Mouse (Mus musculus) CH12.LX (cell line): Measurements from ENCODE around the gene Dapk1. TPM values are rescaled to one million over a fixed set of nuclear protein-coding genes. Genes with fewer than 3 reads are reported as not detected.

Source experiments
- DNase-seq: peaks from one replicate; pipeline ENCODE4 v3.0.0-alpha.2; 2013; ENCODE audit errors: extremely low read depth
- H3K27ac ChIP-seq: 2 replicates; pipeline ENCODE4 v1.5.1; 2012; ENCODE audit warnings: low read depth, mild to moderate bottlenecking, control low read depth, moderate library complexity; ENCODE audit not compliant: insufficient read depth
- H3K27me3 ChIP-seq: replicated peaks from 2 replicates; pipeline ENCODE3; 2012; ENCODE audit warnings: inconsistent platforms
- H3K36me3 ChIP-seq, 2 experiments: replicated peaks in 1 of 2; 2 replicates each; pipeline versions ENCODE3 to v1.6.1; 2012; ENCODE audit warnings: inconsistent platforms in 1 of 2, low read length in 1 of 2, mild to moderate bottlenecking in 1 of 2, mixed read lengths in 1 of 2, moderate library complexity in 1 of 2; ENCODE audit not compliant: control insufficient read depth in 1 of 2, insufficient read depth in 1 of 2
- H3K4me1 ChIP-seq, 2 experiments: 2 replicates each; pipeline ENCODE4 v1.6.1; 2012; ENCODE audit warnings: inconsistent platforms in 1 of 2, moderate library complexity in 1 of 2; ENCODE audit not compliant: insufficient read depth in 2 of 2, control insufficient read depth in 1 of 2
- H3K4me2 ChIP-seq: 2 replicates; pipeline ENCODE4 v1.6.1; 2012; ENCODE audit warnings: low read depth, mild to moderate bottlenecking, control low read depth; ENCODE audit not compliant: poor library complexity, insufficient read depth, severe bottlenecking
- H3K4me3 ChIP-seq, 3 experiments: fragments of 150-350 bp in 1 of 3; sonication (generic) in 1 of 3; replicated peaks in 1 of 3; 2 replicates each; pipeline versions ENCODE3 to v1.5.1; 2011 to 2012; ENCODE audit warnings: low read depth in 2 of 3, low read length in 2 of 3, mild to moderate bottlenecking in 2 of 3, moderate library complexity in 2 of 3, control low read depth in 1 of 3, improper control_type of control experiment in 1 of 3, inconsistent platforms in 1 of 3, mixed read lengths in 1 of 3; ENCODE audit not compliant: poor library complexity in 1 of 3
- H3K79me2 ChIP-seq: replicated peaks from 2 replicates; pipeline ENCODE4 v1.6.1; 2012; ENCODE audit warnings: mild to moderate bottlenecking, moderate library complexity; ENCODE audit not compliant: control insufficient read depth, poor library complexity, insufficient read depth, severe bottlenecking; ENCODE audit errors: extremely low read depth
- H3K9ac ChIP-seq: 2 replicates; pipeline ENCODE4 v1.6.1; 2012; ENCODE audit warnings: low read depth, mild to moderate bottlenecking, control low read depth, moderate library complexity; ENCODE audit not compliant: insufficient read depth
- H3K9me3 ChIP-seq: replicated peaks from 2 replicates; pipeline ENCODE3; 2012; ENCODE audit warnings: low read length, inconsistent platforms, mixed read lengths
- BHLHE40 ChIP-seq: IDR thresholded peaks from 2 replicates; pipeline ENCODE4 v1.6.1; 2011; ENCODE audit warnings: mild to moderate bottlenecking, low read depth, low read length, improper control_type of control experiment
- CHD1 ChIP-seq: IDR thresholded peaks from 2 replicates; pipeline ENCODE4 v1.6.1; 2012; ENCODE audit warnings: low read depth, low read length, improper control_type of control experiment, inconsistent platforms
- CTCF ChIP-seq, 2 experiments: IDR thresholded peaks in 1 of 2; conservative IDR thresholded peaks in 1 of 2; 2 replicates each; pipeline ENCODE4 v1.5.1; 2011 to 2012; ENCODE audit warnings: low read depth in 2 of 2, low read length in 2 of 2, improper control_type of control experiment in 1 of 2, inconsistent platforms in 1 of 2, mild to moderate bottlenecking in 1 of 2, moderate library complexity in 1 of 2
- E2F4 ChIP-seq: IDR thresholded peaks from 2 replicates; pipeline ENCODE4 v1.6.1; 2011; ENCODE audit warnings: low read depth, low read length, improper control_type of control experiment; ENCODE audit not compliant: insufficient replicate concordance
- ELF1 ChIP-seq: IDR thresholded peaks from 2 replicates; pipeline ENCODE4 v1.6.1; 2014; ENCODE audit warnings: low read depth, mild to moderate bottlenecking, inconsistent platforms, low read length, improper control_type of control experiment
- ETS1 ChIP-seq: conservative IDR thresholded peaks from 2 replicates; pipeline ENCODE4 v1.6.1; 2012; ENCODE audit warnings: low read depth, mild to moderate bottlenecking, inconsistent platforms, low read length, improper control_type of control experiment, moderate library complexity
- IRF4 ChIP-seq: IDR thresholded peaks from 2 replicates; pipeline ENCODE4 v1.6.1; 2014; ENCODE audit warnings: low read depth, mild to moderate bottlenecking, inconsistent platforms, low read length, improper control_type of control experiment
- JUN ChIP-seq: IDR thresholded peaks from 2 replicates; pipeline ENCODE4 v1.6.1; 2011; ENCODE audit warnings: low read depth, mild to moderate bottlenecking, low read length, improper control_type of control experiment, moderate library complexity; ENCODE audit not compliant: insufficient read depth
- JUND ChIP-seq: conservative IDR thresholded peaks from 2 replicates; pipeline ENCODE4 v1.6.1; 2011; ENCODE audit warnings: low read depth, low read length, improper control_type of control experiment
- MAFK ChIP-seq: IDR thresholded peaks from 2 replicates; pipeline ENCODE4 v1.6.1; 2011; ENCODE audit warnings: low read length, improper control_type of control experiment; ENCODE audit not compliant: insufficient replicate concordance
- MAZ ChIP-seq: IDR thresholded peaks from 2 replicates; pipeline ENCODE4 v1.6.1; 2012; ENCODE audit warnings: low read depth, mild to moderate bottlenecking, inconsistent platforms, low read length, improper control_type of control experiment, moderate library complexity
- MEF2A ChIP-seq: IDR thresholded peaks from 2 replicates; pipeline ENCODE4 v1.6.1; 2014; ENCODE audit warnings: low read depth, mild to moderate bottlenecking, inconsistent platforms, low read length, improper control_type of control experiment, borderline replicate concordance
- PAX5 ChIP-seq: IDR thresholded peaks from 2 replicates; pipeline ENCODE4 v1.6.1; 2012; ENCODE audit warnings: low read length, inconsistent platforms, mixed read lengths
- POLR2AphosphoS2 ChIP-seq: IDR thresholded peaks from 2 replicates; pipeline ENCODE4 v1.6.1; 2011; ENCODE audit warnings: low read depth, low read length, improper control_type of control experiment
- RAD21 ChIP-seq: IDR thresholded peaks from 2 replicates; pipeline ENCODE4 v1.6.1; 2011; ENCODE audit warnings: low read depth, mild to moderate bottlenecking, low read length, improper control_type of control experiment, moderate library complexity
- RCOR1 ChIP-seq: conservative IDR thresholded peaks from 2 replicates; pipeline ENCODE4 v1.6.1; 2012; ENCODE audit warnings: low read depth, mild to moderate bottlenecking, inconsistent platforms, low read length, improper control_type of control experiment
- TCF12 ChIP-seq: IDR thresholded peaks from 2 replicates; pipeline ENCODE4 v1.6.1; 2014; ENCODE audit warnings: low read depth, mild to moderate bottlenecking, inconsistent platforms, low read length, improper control_type of control experiment
- UBTF ChIP-seq: IDR thresholded peaks from 2 replicates; pipeline ENCODE4 v1.6.1; 2012; ENCODE audit warnings: low read depth, mild to moderate bottlenecking, inconsistent platforms, low read length, improper control_type of control experiment, moderate library complexity
- USF1 ChIP-seq: IDR thresholded peaks from 2 replicates; pipeline ENCODE4 v1.6.1; 2014; ENCODE audit warnings: low read depth, mild to moderate bottlenecking, inconsistent platforms, low read length, improper control_type of control experiment
- ZC3H11A ChIP-seq: IDR thresholded peaks from 2 replicates; pipeline ENCODE4 v1.6.1; 2012; ENCODE audit warnings: low read depth, mild to moderate bottlenecking, inconsistent platforms, low read length, improper control_type of control experiment
- ZKSCAN1 ChIP-seq: IDR thresholded peaks from 2 replicates; pipeline ENCODE4 v1.6.1; 2012; ENCODE audit warnings: low read depth, inconsistent platforms, low read length, improper control_type of control experiment, borderline replicate concordance
- ZNF384 ChIP-seq: IDR thresholded peaks from 2 replicates; pipeline ENCODE4 v1.6.1; 2012; ENCODE audit warnings: low read depth, low read length, improper control_type of control experiment, inconsistent platforms
- dilution Hi-C: fragments of 300-500 bp; cut with MboI; formaldehyde crosslinking; loops from 2 replicates; pipeline ENCODE4 v1.14.3; 2020; ENCODE audit warnings: low sequenced_read_pairs; ENCODE audit not compliant: extremely low pct_unique_long_range_greater_than_20kb, extremely low pct_ligation_motif_present
- in situ Hi-C: fragments of 300-500 bp; cut with MboI; formaldehyde crosslinking; loops from 3 replicates; pipeline ENCODE4 v1.14.3; 2019; ENCODE audit warnings: low sequenced_read_pairs, low pct_ligation_motif_present, low pct_unique_long_range_greater_than_20kb, mixed read lengths
- polyA plus RNA-seq: library from polyadenylated mRNA; unstranded; fragments of >175 nt; gene quantifications from 2 replicates; pipeline ENCODE4 v1.2.1, GENCODE M21; 2012; ENCODE audit warnings: low read depth; ENCODE audit not compliant: insufficient read length
- total RNA-seq, 2 experiments: library from RNA; depleted of rRNA; stranded (reverse); fragments of 300-350 nt in 1 of 2; fragments of >200 nt in 1 of 2; gene quantifications; 2 replicates each; pipeline ENCODE4 v1.2.3; 2012 to 2014

Gene Dapk1
- total and polyA plus RNA-seq, 3 experiments, result not detected

GRCm38 (mm10) chr13:60744736-60745135 lies 143.0 kb downstream of the Dapk1 start:
- Histone ChIP-seq H3K79me2 (no peaks in the 10 kb centered on the region), H3K27ac (no peak overlapping the region), H3K9ac (no peak overlapping the region), H3K27me3 (no peaks in the 10 kb centered on the region), H3K4me1 (no peaks in the 10 kb centered on the region), H3K4me2 (no peak overlapping the region), H3K4me3 (no peak overlapping the region), H3K36me3 (no peaks in the 10 kb centered on the region), H3K9me3 (peaks cover 95% of the 10 kb centered on the region)
- no peak for DNase-seq
- in situ Hi-C loops, result no loop called here
- TF ChIP-seq ZNF384, result no peak
- TF ChIP-seq E2F4, result no peak
- TF ChIP-seq POLR2AphosphoS2, result no peak
- TF ChIP-seq PAX5, result no peak
- no peak for TF ChIP-seq RAD21
- TF ChIP-seq BHLHE40, result no peak
- no peak for TF ChIP-seq ZKSCAN1
- no peak for TF ChIP-seq TCF12
- no peak for TF ChIP-seq JUN
- no peak for TF ChIP-seq ETS1
- TF ChIP-seq MEF2A, result no peak
- TF ChIP-seq ZC3H11A, result no peak
- TF ChIP-seq MAZ, result no peak
- TF ChIP-seq MAFK, result no peak
- TF ChIP-seq IRF4, result no peak
- no peak for TF ChIP-seq CHD1
- no peak for TF ChIP-seq RCOR1
- TF ChIP-seq JUND, result no peak
- dilution Hi-C loops, result no loop called here

DNA sequence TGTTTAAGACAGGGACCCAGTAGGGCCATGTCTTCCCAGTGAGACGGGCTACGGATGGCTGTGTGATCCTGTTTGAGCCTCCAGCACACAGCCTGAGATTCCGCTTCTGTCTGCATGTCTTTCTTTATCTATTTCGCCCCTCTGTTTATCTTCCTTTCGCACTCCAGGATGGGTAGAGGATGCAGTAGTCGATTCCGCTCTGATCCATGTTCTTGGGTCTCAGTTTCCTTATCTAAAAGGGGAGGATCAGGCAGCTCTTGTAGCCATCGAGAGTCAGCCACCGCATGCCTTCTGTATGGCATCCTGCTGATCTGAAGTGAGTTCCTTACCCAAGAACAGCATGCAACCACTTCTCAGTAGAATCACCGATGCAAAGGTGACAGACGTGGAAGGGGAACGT lies 143.6 kb downstream of the Dapk1 start:
- no peak for TF ChIP-seq ZKSCAN1
- TF ChIP-seq CTCF (conservative IDR thresholded peaks at IDR 0.05 in 1 of 2, IDR thresholded peaks at IDR 0.05 in 1 of 2; ENCODE audit: low read depth in 2 of 2, low read length in 2 of 2), result no peak
- no peak for TF ChIP-seq TCF12
- TF ChIP-seq UBTF, result no peak
- TF ChIP-seq USF1, result no peak
- TF ChIP-seq ZC3H11A, result no peak
- no peak for TF ChIP-seq ZNF384
- no peak for TF ChIP-seq ELF1
- H3K9me3 ChIP-seq, result peaks cover 95% of the 10 kb centered on the region
- H3K27ac ChIP-seq, result no peak overlapping the region
- DNase-seq, result no peak
- no peaks in the 10 kb centered on the region for H3K27me3 ChIP-seq
- H3K4me2 ChIP-seq, result no peak overlapping the region
- no peaks in the 10 kb centered on the region for H3K36me3 ChIP-seq
- H3K4me3 ChIP-seq, result no peak overlapping the region
- in situ Hi-C loops (no loop called here), dilution Hi-C loops (no loop called here)
- no peaks in the 10 kb centered on the region for H3K4me1 ChIP-seq
- no peak overlapping the region for H3K9ac ChIP-seq
- H3K79me2 ChIP-seq, result no peaks in the 10 kb centered on the region
